Mouse (Mus musculus) forelimb bud, embryonic 11.5 days (tissue): Measurements from ENCODE around the gene Krt28.
A peak's percentile ranks its signal among the peaks of the same experiment; 100 is the strongest.

Experiments
- DNase-seq: peaks from one replicate; pipeline ENCODE4 v3.0.0-alpha.2; 2012; ENCODE audit warnings: low read depth, low spot score

The Krt28 gene

DNA sequence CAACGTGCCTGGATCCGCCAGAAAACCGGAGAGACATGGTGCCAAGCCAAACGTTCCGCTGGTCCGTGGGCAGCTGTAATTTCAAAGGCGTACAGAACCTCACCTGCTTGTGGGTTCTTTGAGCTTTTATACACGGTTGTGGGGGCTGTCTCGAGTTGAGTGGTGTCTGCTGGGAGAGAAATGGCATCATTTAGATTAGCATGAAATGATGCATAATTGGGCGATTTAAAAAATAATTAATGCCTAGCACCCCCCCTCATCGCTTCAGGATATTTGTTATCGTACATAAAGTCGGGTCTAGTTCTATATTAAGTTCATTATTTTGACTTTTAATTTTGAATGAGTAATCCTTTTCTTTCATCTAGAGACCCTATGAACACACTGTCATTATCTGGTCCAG lies at the start of gene Krt28:
Gene Krt28, minus strand, starts transcription at position 101 of the 400 bp plus-strand sequence.
- no peak for DNase-seq

GRCm38 (mm10) chr11:99422159-99422558 lies 47.5 kb upstream of the Krt28 start, which contains the start of gene Krt12:
TSS of gene Krt12 (minus strand) at chr11:99422259.
- DNase-seq = no peak

DNA sequence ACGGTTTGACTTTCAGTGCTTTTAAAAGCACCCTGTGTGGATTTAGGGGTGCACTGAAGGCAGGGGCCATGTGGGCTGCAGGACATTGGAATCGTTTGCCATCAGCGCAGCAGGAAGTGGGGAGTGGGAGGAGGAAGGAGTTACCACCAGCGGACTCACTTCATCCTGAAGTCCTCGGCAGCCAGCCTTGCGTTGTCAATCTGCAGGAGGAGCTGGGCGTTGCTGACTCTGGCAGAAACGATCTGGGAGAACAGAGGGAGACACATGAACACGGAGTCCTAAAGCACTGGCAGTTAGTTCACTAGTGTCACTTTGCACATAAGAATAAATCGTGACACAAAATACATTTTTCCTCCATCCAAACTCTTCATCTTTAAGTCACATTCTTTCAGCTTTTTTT lies 45.9 kb upstream of the Krt28 start:
- DNase-seq = no peak

DNA sequence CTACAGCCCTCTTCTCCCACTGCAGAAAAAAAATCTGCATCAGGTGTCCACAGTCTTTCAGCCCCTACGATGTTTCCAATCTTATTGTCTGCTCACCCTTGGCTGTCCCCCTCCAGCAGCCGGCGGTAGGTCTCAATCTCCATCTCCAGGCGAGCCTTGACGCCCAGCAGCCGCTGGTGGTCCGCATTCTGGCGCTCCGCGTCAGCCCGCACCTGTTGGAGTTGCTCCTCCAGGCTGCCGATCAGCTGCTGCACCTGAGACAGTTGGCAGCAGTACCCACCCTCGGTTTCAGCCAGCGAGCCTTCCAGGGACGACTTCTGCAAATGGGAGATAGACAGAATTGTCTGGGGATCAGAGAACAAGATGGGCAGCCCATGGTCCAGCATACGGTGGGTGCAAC lies 43.1 kb upstream of the Krt28 start:
- no peak for DNase-seq

DNA sequence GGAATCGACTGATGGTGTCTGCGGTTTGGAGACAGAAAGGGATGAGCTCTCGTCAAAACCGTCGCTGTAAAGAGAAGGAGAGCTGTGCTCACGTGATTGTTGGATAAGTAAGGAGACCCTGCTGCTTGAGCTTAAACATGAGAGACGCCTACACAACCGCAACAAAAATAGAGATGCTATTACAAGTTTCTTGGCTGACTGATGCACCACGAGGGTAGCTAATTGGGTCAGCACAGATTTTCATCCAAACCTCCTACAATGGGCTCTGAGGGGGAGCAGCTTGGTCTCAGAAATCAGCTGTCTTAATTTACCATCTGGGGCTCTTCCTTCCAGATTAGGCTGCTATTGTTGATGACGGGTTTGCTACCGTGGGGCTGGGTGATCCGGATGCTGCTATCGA lies 42.2 kb upstream of the Krt28 start:
- no peak for DNase-seq

DNA sequence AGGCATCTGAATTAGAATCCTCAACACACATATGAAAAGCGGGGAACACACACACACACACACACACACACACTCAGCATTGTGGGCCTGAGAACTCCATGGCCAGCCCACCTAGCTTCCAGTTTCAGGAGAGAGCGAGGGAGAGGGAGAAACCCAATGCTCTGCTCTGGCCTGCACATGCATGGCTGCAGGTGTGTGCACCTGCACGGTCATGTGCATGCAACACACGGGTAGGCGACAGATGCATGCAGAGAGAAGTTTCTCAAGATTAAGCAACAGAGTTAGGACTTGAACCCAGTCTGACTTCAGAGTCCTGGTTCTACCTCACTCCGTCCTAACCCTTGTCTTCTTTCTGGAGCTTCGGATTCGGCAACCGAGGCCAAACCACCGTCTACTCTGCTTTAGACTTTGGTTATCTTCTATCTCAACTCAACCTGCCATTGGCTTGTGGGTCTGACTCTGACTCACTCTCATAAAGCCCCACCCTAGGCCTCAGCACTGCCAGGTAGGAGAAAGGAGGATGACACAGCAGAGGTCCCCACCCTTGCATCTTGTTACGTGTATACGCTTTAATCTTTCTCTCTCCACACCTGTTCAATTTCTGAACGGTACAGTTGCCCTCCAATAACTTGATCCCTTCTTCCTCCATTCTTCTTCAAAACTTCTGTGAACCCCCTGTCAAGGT lies 39.9 kb upstream of the Krt28 start:
- DNase-seq = no peak

GRCm38 (mm10) chr11:99413247-99413646 lies 38.5 kb upstream of the Krt28 start:
- peak; percentile 49 for DNase-seq

DNA sequence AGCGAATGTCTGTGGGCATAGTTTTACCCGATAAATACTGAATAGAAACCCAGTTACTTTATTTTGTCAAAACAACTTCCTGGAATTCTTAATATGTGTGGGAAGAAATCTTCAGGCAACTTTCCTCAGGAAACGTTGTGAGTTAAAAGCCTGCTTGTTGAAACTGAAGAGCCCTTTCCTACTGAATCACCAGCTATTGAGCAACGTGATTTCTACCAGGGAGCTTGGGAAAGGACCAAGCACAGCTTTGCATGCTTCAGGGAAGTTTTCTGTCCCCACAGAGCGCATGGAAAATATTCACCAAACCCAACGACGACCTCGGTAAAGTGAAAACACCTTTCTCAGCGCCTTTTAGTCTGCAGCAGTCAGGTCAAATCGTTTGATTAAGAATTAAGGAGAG lies 31.5 kb upstream of the Krt28 start:
- DNase-seq = no peak

- no peak for DNase-seq
Observed at GRCm38 (mm10) chr11:99399956-99400549, 25.4 kb upstream of the Krt28 start.

DNA sequence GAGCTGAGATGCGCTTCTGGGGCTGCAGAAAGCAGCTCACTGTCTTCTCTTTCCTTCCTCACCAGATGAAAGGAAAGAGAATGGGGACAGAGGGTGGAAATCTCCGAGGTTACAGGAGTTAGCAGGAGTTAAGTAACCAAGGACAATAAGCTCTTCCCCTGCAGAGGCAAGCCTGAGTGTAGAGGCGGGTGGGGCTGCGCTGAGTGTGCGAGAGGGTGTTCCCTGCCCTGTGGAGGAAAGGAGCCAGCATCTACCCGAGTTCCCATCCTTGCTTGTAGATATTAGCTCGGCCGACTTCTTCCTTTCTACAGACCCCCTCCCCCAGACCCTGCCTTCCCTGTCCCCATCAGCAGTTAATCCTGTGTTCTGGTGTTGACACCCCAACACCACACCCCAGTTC lies 24.1 kb upstream of the Krt28 start:
- no peak for DNase-seq

DNA sequence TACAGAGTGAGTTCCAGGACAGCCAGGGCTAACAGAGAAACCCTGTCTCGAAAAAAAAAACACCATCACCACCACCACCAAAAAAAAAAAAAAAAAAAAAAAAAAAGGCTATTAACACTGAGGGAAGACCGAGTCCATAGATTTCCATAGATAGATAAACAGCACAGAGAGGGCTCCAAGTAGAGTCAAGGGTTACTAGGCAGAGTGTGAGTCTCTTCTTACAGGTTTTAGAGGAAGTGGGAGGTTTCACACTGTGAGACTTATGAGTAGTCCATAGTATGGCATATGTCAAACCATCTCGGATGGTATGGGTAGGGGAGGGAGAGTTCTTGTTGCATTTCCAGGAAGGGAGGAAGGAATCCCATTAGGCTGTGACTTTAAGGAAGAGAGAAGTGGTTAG lies 23.4 kb upstream of the Krt28 start:
- no peak for DNase-seq

DNA sequence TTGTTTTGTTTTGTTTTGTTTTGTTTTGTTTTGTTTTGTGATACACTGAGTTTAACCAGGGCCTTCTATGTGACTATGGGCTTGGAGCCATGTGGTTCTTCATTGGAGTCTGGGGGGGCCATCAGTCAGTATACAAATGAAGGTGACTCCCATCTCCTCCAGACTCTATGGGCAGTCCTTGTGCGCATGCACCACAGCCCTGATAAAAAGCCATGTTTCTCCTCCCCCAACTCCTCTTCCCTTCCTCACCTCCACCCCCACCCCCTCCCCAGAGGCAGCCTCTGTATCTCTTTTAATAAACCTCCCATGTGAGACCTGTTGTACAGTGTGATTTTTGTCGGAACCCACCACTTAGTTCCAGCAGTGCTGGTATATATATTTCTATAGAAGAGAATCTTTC lies 22.0 kb upstream of the Krt28 start:
- DNase-seq = no peak

DNA sequence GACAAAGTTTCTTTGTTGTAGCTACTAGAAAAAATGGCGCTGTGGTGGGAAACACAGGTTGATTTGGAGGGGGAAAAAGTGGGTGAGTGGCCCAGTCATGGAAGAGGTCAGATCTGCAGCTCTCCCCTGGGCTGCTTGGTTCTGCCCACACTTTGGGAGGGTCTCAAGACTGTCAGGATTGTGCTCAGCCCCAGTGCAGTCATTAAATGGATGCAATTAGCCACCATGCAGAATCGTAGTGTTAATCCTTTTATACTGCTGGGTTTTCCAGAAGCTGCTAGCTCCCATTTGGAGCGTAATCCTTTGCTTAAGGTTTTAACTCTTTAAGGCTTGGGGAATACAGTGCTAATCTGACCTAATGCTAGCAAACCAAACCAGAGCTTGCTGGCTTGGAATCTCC lies 21.3 kb upstream of the Krt28 start:
- no peak for DNase-seq

DNA sequence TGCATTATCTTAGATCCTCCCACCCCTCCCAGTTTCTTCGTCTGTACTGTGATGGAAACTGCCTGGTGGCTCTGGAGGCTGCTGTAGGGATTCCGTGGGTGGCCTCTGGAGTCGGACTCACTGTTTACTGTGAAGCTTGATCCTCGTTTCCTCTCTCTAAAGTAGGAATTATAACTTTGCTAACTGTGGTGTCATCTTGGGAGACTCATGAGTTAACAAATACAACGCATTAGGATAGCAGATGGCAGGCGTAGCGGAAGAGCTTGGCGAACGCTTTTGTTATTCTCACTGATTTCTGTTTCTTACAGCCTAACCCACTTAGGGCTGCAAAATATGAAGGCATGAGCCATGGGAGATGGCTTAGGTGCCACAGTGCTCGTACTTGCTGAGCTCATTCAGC lies 17.8 kb upstream of the Krt28 start:
- no peak for DNase-seq

DNA sequence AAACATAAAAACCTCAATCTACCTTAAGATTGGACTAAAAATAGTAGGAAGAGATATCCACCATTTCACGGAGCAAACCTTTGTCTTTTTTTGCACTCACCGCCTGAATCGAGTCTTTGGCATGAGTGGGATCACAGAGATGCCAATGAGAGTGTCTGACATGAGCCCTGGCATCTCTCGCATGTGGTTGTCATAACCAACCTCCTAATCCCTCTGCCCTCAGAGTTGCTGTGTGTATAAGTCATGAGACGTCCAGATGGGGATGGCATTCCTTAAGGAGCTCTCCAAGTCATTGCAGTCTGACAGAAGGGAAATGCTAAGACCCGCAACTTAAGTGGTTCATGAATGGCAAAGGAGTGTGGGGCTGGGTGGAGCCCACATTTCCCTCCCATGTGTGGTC lies 16.7 kb upstream of the Krt28 start:
- no peak for DNase-seq

DNA sequence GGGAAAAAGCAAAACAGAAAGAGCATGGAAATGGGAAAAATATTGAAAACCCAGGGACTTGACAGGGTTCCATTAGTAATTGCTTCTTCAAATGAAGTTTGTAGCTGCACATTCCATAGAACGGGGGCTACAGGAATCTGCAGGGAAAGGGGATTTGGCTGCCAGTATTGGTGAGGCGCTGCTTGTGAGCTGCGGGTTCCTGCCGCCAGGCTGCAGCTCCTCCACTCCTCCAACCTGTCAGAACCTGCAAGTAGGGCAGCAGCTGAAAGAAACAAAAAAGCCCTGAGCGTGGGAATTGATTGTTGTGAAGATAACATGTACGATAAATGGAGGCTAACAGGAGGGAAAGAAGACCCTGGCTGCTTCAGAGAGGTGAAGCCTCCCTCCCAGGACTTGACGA lies 16.2 kb upstream of the Krt28 start:
- no peak for DNase-seq

DNA sequence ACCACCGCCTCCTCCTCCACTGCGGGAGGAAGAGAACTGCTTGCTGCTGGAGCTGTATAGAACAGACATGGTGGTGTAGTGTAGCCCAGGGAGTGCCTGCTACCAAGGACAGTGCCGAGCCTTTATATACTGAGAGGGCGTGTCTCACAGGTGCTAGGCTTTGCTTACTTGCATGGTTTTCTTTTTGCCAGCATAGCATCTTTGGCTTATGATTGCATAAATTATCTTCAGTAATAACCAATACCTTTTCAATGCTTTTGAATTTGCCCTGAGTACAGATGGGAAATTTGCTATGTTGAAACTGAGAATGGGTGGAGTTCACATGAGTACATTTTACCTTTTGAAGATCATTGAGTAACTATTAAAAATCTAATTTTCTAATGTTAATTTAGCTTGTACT lies 14.6 kb upstream of the Krt28 start, which contains the start of gene Krt10:
Gene Krt10, minus strand, starts transcription at position 101 of the 400 bp plus-strand sequence.
- DNase-seq = no peak

DNA sequence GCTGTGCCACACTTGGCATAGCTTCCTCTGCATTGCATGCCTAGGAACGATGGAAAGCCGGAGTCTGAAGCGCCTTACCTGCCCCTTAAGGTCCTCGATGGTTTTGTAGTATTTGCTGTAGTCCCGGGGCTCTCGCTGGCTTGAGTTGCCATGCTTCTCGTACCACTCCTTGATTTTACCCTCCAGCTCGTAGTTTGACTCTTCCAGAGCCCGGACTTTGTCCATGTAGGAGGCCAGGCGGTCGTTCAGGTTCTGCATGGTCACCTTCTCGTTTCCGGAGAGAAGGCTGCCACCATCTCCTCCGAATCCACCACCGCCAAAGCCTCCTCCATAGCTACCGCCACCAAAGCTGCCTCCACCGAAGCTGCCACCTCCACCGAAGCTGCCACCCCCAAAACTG lies 14.0 kb upstream of the Krt28 start:
- no peak for DNase-seq

DNA sequence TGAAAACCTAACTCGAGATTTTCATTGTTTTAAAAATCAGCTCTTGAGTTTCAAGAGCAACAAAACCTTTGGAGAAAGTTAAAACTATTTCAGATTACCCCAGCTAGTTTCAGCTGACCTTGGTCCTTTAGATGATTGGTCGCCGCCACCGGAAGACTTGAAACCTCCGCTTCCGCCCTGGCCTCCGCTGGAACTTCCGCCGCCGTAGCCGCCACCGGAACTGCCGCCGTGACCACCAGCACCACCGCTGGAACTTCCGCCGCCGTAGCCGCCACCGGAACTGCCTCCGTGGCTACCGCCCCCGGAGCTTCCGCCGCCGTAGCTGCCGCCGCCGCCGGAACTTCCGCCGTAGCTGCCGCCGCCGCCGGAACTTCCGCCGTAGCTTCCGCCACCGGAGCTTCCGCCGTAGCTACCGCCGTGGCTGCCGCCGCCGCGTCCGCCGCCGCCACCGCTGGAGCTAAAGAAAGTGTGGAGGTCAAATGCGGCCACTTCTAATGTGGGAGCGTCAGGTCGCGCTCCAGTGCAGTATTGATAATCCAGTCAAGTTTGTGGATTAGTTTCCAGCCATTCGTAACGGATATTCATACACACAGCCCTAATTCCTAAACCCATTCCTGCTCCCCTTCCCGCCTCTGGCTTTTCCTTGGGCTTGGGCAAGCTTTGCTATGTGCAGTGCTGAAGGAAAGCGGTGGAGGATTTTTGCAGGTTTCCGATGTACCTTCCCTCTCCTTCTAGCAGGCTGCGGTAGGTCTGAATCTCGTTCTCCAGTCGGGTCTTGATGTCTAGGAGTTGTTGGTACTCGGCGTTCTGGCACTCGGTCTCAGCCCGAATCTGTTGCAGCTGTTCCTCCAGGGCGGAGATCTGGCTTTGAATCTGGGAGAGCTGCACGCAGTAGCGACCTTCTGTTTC lies 11.4 kb upstream of the Krt28 start:
- DNase-seq = peak; percentile 78

DNA sequence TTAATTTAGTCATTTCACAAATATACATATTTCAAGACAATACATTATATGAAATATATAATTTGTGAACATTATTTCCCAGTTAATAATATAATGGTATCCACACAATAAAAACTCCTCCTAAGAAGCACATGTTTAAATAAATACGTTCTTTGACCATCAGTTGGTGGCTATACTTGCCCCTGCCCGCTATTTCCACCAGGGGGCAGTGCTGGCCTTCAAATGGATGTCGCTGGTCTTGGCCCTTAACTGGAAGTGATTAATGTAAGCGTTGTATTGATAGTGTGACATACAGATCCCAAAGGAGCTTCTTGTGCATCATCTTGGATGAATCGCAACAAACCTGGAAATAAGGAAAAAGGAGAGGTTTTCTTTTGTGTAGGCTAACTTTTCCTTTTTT lies 4.9 kb upstream of the Krt28 start:
- peak; percentile 66 for DNase-seq

DNA sequence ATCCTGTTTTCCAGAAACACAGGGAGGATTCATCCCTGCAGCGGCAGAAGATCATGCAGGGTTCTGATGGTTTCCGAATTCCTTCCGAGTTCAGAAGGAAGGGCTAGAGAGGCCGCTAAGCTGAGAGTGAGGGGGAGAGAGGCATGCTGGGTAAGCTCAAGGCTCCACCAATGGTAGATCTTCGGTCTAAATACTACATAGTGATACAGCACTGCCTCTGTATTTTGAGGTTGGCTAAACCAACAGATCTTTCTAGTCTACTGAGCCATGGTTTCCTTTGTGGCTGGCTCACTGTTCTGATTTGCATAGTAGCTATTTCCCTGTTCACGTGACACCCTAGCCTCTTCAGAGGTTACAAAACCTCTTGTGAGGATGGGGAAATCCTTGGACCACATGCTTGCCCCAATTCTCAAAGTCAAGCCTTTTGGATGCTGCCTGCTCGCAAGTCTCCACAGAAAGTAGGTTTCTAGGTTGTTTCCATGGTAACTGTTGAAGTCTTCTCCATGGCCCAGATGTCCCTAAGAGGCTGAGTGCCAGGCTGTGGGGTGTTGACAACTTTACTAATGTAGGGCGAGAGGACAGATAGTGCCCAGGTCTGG lies 4.8 kb downstream of the Krt28 start:
- DNase-seq = no peak

GRCm38 (mm10) chr11:99369229-99369628 lies 5.5 kb downstream of the Krt28 start:
- DNase-seq = no peak
